Mouse (Mus musculus) liver, embryonic 14 days (tissue): ENCODE data around the gene Gm21083. TPM values are rescaled to one million over a fixed set of nuclear protein-coding genes. Genes with fewer than 3 reads are reported as not detected.

Source experiments
- polyA plus RNA-seq: library from polyadenylated mRNA; depleted of rRNA; stranded (reverse); fragments of >200 nt; gene quantifications from 2 replicates; pipeline ENCODE4 v1.2.3, GENCODE M21; 2012; rRNA removed

Gene Gm21083
- polyA plus RNA-seq: not detected in 2 replicates

GRCm38 (mm10) chr5:15577033-15577432 is at the start of gene Gm21083:
Gene Gm21083, plus strand, starts transcription at chr5:15577333.

GRCm38 (mm10) chr5:15529122-15529521 is 48.0 kb upstream of the Gm21083 start, which contains the start of gene Gm21190:
Gene Gm21190, minus strand, starts transcription at chr5:15529222.

GRCm38 (mm10) chr5:15618764-15619163 is 41.6 kb downstream of the Gm21083 start, which contains the start of gene Speer4d:
Gene Speer4d, plus strand, starts transcription at chr5:15619064.

Other genes with a start within 250 kb of the Gm21083 start
- gene Gm21149, start 100.8 kb upstream of the Gm21083 start, polyA plus RNA-seq: not detected in 2 replicates
- not detected in 2 replicates for gene Gm21190, start 48.1 kb upstream of the Gm21083 start, polyA plus RNA-seq
- gene Speer4d, start 41.7 kb downstream of the Gm21083 start, polyA plus RNA-seq: not detected in 2 replicates
- not detected in 2 replicates for gene 4930572O03Rik, start 79.7 kb downstream of the Gm21083 start, polyA plus RNA-seq
- not detected in 2 replicates for gene Speer4c, start 136.9 kb downstream of the Gm21083 start, polyA plus RNA-seq